Mouse (Mus musculus): ENCODE measurements at regions not wholly inside any gene's neighbourhood (a gene's known extent, or its start where the extent isn't known, plus 50 kb on each side); places are given as distances from the start of the nearest gene placed in this dataset.

- DNase-seq: peak; percentile 24
Observed at GRCm38 (mm10) chr6:127252000-127252721, 100.2 kb upstream of the Ccnd2 start.

GRCm38 (mm10) chr6:127253935-127254334, 101.9 kb upstream of the Ccnd2 start:
- DNase-seq: no peak

GRCm38 (mm10) chr6:127263903-127264680, 112.1 kb upstream of the Ccnd2 start:
- no peak for DNase-seq

- no peak for DNase-seq
Observed at GRCm38 (mm10) chr6:127265063-127265775, 113.2 kb upstream of the Ccnd2 start.

DNA sequence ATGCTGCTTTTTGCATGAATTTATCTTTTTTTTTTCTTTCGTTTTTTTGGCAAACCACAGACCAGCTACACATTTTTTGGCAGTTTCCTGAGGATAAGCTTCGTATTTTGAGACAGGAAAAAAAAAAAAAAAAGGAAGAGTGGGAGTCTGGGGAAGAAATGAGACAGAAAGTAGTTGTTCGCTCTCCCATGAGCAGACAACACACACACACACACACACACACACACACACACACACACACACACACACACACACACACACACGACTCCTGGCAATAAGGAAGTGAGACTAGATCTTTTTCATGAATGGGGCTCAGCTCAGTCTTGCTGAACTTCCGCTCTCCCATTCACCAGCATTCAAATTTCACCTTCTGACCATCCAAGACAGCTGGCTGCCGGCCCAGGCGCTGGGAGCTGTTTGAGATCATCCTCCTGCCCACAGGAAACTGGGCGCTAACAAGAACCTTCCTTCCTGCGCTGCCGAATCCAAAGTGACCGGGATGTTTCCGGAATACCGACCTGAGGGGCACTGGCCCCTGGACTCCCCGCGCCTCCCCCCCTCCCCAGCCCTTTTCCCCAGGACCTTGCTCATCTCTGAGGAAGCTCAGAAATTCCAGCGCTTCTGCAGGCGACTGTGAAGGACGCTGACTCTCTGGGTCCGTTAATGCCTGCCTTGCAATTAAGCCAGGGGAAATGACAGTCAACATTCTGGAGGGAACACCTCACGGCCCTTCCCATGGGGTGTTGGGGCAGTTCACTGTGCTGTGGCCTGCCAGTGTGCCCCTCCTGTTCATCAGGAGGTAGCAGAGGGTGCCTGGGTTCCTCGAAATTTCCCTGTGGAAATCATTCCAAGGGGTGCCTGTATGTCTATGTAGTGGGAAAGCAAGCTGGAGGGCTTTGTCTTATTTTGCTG, 114.2 kb upstream of the Ccnd2 start:
- peak; percentile 58 for DNase-seq

DNA sequence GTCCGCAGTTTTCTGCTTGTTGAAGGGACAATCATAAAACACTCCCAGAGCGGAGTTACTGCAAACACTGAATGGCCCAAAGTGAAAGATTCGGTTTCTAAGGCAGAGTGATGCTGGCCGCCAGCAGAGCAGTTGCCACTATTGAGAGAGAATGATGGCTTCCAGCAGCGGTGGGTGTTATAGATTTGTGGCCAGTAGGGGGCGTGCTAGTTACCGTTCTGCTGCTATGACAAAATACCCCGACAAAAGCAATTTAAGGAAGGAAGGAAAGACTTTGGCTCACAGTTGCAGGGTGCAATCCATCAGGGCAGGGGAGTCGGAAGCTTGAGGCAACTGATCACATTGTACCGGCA, 114.8 kb upstream of the Ccnd2 start:
- DNase-seq: peak; percentile 49

DNA sequence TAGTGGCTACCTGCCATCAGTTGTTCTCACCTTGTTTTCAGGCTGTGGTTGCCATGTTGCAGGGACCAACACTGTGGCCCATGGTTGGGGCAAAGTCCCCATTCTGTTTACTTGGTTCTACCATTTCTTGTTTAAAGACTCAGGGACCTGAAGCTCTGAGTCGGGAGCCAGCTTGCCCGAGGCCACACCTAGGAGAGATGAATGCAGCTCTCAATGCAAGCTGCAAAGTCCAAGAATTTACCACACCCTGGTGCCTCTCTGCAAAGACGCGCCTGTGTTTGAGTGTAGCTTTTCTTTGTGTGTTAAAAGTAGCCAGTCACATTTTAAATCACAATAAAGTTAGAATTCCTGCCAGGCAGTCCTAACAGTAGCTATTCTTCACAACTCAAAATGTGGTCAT, 117.0 kb upstream of the Ccnd2 start:
- DNase-seq: no peak

DNA sequence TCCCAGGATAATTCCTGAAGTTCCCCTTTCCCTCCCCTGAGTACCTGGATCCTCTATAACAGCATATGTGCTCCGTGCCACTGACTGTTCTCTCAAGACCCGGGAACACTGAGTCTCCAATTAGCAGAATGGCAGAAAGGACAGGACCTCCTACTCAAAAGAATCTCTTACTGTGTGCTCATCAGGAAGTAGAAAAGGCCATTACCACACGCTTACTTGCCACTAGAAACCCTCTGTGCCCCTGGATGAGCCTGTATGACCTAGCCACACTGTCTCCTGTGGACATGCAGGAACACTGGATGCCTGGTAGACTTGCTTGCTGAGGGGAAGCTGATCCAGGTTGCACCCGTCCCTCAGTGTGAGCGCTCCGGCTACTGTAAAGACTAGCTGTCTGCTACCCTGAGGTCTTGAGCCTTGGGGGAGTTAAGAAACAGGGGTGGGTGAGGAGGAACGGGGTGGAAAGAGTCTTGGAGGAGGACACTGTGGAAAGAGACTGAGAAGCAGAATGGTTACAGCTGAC, 117.6 kb upstream of the Ccnd2 start:
- no peak for DNase-seq

DNA sequence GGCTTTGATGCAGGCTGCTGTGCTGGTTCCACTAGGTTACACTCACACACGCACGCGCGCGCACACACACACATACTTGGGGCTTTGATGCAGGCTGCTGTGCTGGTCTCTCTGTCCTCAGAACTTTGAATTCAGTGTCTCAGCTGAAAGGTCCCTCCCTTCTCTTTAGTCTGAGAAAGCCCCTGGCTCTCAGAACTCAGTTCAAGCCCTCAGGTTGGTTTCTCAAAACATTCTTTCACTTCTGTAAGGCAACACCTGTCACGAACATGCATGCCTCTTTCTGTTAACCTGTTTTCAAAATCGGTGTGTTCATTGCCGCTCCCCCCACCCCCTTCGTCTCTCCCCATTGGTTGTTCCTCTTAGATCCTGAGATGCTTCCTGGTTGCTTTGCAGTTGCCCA, 118.8 kb upstream of the Ccnd2 start:
- DNase-seq: no peak

DNA sequence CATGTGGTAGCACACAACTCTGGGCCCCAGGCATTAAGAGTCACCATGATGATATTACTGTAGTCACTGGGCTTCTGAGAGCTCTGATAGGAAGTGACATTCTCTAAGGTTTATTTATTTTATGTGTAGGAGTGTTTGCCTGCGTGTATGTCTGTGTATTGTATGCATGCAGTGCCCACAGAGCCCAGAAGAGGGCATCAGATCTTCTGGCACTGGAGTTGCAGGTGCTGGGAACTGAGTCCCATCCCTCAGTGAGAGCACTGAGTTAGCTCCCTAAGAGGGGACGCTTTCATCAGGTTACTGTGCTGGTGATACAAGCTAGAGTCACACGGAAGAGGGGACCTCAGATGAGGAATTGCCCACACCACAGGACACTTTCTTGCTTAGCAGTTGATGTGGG, 119.4 kb upstream of the Ccnd2 start:
- no peak for DNase-seq

DNA sequence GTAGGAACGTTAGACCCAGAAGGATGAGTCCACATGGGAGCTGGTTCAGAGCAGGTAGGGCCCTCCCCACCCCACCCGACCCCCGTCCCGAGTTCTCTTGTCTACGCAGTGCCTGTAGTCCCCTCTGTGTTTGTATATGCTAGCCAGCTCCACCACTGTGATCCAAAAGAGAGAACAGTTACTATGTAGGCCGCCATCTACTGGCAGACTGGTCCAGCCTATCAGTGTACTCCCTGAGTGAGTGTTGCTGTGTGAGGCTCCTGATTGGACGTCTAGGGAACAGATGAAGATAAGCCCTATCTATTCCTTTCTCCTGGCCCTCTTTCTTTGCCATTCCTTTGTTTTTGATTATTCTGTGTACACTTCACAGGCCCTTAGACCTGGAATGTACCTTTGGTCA, 120.6 kb upstream of the Ccnd2 start:
- no peak for DNase-seq

- no peak for DNase-seq
Observed at GRCm38 (mm10) chr6:127274732-127275429, 122.9 kb upstream of the Ccnd2 start.

- DNase-seq: no peak
Observed at GRCm38 (mm10) chr6:127275430-127275784, 123.4 kb upstream of the Ccnd2 start.

DNA sequence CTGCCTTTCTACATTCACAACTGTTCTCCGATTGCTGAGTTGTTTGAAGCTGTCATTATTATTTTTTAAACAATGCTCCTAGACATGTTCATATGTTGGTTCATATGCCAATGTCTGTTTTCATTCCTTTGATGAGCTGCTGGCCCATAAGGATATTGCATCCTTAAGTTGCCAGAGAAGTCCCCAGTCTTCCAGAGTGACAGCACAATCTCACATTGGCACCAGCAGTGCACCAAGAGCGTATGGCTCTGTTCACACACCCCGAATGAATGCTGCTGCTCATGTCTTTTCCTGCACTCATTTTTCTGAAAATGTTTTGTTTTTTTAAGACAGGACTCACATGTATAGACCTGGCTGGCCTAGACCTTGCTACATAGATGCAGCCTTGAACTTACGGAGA, 124.4 kb upstream of the Ccnd2 start:
- no peak for DNase-seq

DNA sequence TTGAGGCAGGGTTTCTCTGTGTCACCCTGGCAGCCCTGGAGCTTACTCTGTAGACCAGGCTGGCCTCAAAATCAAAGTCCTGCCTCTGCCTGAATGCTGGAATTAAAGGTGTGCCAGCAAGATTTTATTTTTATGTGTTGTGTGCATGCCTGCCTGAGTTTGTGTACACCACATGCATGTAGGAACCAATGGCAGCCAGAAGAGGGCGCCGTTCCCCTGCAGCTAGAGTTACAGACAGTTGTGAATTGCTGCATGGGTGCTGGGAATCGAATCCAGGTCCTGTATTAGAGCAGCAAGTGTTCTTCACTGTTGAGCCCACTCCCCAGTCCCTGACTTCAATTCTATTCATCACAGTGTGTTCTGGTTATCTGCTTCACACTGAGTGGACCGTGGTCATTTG, 126.4 kb upstream of the Ccnd2 start:
- DNase-seq: no peak

DNA sequence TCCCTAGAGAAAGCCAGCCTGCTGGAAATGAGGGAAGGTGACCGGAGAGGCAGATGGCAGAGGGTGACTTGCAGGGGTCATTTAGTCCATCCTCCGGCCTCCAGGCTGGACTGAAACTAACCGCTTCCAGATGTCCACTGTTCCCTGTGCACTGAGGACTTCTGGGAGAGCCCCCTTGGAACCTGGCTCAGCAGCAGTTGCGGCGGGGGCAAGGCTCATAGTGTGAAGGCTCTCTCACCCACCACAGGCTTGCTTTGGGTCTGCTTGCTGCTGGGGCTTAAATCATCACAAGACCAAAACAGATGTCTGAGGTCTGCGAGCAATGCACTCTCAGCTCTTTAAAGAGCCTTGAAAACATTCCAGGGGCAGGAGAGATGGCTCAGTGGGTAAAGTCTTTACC, 132.2 kb upstream of the Ccnd2 start:
- no peak for DNase-seq

GRCm38 (mm10) chr6:127286681-127287476, 134.9 kb upstream of the Ccnd2 start:
- DNase-seq: no peak

DNA sequence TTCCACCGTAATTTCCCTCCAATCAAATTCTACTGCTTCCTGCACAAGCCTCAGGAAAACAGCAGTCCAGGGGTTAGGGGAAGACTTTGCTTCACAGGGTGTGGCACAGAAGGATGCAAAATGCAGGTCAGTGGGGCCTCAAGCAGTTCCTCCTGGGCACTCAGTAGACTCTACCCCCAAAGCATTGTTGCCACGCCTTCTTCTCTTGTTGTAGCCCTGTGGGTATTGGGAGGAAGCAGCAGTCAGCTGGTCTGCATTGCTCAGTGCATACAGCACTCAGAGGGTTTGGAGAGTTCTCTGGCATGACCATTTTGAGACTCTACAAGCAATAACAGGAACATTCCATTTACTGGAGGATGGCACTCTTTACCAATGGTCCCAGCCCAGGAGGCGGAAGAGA, 137.0 kb upstream of the Ccnd2 start:
- DNase-seq: no peak

DNA sequence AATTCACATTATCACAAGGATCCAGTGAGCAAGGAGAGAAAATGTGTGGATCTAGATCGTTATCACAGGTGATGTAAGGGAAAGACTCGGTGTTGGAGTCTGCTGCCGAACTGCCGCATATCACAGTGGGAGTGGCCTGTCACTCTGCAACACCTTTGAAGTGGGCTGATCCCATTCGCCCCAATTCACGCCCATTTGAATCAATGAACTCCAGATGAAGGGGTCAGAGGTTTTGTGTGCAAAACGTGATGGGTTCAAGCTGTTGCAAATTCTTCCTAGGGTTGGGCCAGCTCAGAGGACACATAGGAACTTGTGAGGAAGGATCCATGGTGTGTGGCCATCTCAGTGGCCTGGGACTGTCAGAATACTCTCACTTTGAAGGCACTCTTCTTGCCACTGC, 139.9 kb upstream of the Ccnd2 start:
- DNase-seq: no peak

GRCm38 (mm10) chr6:127293829-127294228, 141.8 kb upstream of the Ccnd2 start:
- DNase-seq: no peak

GRCm38 (mm10) chr6:127298105-127298504, 146.1 kb upstream of the Ccnd2 start:
- DNase-seq: no peak

All from retina, postnatal 1 day (tissue).